Mouse (Mus musculus): ENCODE measurements around the gene Pglyrp1.
A peak's percentile ranks its signal among the peaks of the same experiment; 100 is the strongest.
"Not testable (repeated sequence)": the region's sequence is repeated elsewhere in the genome, so short reads cannot be mapped to it uniquely, and the experiment has no call there.

The Pglyrp1 gene

DNA sequence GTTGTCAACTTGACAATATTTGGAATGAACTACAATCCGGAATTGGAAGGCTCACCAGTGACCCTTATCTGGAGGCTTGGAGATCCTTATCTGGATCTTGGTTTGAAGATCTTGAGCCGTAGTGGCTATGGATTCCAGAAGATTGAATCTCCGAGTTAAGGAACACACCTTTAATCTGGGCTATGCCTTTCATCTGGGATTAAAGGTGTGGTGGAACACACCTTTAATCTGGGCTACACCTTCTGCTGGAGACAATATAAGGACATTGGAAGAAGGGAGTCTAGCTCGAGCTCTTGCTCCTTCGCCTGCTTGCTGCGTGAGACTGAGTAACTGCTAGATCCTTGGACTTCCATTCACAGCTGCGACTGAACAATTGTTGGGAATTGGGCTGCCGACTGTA lies at the start of gene Pglyrp1:
Gene Pglyrp1 (plus strand): TSS at position 301 of the 400 bp plus-strand sequence.
- DNase-seq (ENCODE audit: low spot score): not testable (repeated sequence)

DNA sequence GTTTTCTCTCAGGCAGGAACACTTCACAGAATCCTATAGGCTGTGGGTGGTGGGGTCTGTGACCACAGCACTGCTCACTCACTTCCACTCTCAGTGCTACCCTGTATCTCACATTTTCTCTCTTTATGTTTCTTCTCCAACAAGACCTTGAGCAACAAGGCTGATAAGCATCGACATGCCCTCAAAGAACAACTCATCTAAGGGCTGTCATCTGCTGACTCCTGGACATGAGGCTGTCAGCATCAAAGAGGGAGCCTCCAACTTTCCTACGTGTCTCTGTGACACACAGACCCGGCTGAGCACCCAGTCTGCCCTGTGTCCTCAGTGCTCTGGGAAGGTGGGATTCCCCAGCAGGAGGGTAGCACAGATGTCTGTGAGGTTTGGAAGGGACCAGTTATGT lies 49.6 kb upstream of the Pglyrp1 start, which contains the start of gene Psg17:
Gene Psg17 (minus strand): TSS at position 101 of the 400 bp plus-strand sequence.
- no peak for DNase-seq (ENCODE audit: low spot score)

DNA sequence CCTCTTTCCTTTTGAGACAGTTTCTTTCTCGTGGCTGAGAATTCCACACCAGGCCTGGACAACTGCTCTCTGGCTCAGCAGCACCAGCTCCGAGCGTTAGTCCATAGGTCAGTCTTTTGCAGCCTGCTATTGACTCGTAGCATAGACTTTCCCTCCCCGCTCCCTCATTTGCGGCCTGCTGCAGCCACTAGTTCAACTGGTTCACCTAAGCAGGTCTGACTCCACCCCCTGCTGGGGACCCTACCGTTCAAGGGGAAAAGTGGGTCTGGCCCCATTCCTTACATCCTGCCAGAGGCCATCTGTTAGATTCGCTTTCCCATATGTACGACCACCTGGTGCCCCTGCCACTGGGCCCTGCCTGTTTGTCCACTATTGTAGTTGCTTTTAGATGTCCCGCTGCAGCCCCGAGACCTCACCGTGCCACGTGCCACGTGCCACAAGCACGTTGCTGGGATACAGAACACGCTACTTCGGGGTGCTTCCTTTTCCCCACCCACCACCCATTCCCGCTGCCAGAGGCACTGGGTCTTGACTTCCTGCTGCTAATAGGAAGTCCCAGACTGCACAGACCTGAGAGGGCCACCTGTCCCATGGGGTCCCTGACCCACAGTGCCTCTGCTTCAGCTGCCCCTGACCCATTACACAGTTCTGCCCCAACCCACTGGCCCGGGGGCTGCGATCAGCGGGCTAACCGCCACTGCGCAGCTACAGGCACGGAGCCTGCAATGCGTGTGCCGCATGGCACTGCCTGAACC lies 43.2 kb upstream of the Pglyrp1 start:
- no peak for DNase-seq (ENCODE audit: low spot score)

DNA sequence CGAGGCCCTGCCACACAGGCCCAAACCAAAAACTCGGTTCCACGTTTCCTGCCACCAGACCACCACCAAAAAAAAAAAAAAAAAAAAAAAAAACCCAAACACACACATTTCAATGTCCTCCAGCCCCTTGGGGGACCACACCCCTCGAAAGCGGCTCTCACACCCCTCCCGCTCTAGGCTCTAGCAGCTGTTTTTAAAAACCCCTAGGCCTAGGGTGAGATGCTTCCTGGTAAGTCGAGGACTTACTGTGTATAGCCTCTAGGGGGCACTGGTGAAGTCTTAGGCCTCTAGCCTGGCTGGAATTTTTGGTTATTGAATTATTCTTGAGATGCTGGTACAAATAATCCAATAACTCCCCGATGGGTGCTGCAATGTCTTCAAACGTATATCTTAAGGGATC lies 42.5 kb upstream of the Pglyrp1 start:
- DNase-seq (ENCODE audit: low spot score): no peak

DNA sequence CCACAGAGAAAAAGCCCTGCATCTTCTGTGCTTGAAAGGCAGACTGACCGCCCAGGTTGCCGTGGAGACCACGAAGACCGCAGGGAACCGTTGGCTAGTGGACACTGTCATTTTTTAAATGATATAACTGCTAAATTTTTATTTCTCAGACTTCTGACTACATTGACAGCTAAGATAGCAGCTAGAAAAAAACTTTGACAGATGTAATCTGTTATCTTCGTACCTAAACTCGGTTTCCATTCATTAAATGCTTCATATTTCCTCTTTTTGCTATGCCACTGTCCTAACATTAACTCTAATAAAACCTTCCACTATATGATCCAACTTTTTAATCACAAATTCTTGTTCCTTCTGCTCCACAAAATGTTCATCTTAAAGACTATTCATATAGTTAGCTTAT lies 41.6 kb upstream of the Pglyrp1 start:
- no peak for DNase-seq (ENCODE audit: low spot score)

DNA sequence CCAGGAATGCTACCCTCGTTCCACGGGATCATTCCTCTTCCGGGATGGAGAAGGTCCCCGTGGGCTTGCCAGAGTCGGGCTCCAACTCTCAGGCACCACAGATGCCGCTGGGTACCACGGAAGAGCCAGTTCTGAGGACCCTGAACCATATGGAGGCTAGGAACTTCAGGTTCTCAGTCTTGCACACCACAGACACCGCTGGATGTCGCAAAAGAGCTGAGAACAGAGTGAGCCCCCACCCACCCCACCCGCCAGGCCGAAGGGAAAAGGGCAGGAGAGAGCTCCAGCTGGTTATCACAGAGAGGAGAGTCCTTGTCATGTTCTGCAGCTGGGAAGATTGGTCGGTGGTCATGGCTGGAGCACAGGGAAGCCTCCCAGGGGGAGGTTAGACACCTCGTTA lies 38.8 kb upstream of the Pglyrp1 start:
- peak; percentile 17 for DNase-seq (ENCODE audit: low spot score)

DNA sequence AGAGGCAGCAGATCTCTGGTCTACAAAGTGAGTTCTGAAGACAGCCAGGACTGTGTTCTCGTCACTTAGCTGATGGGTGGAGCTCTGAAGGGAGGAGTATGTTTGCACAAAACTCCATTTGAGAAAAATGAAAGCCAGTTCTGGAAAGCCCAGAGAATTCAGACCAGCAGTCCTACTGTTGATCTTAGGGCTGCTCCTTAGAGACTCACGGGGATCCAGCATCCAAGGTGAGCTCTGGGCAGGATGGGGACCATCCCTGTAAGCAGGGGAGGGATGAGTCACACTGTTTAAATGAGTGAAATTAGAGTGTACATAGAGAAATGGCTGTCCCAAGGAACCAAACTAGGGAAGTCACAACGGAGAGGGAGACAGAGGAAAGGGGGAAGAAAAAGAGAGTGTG lies 31.3 kb upstream of the Pglyrp1 start, which contains the start of gene Mill2:
Gene Mill2 (plus strand): TSS at position 102 of the 400 bp plus-strand sequence.
- DNase-seq (ENCODE audit: low spot score): peak; percentile 48

DNA sequence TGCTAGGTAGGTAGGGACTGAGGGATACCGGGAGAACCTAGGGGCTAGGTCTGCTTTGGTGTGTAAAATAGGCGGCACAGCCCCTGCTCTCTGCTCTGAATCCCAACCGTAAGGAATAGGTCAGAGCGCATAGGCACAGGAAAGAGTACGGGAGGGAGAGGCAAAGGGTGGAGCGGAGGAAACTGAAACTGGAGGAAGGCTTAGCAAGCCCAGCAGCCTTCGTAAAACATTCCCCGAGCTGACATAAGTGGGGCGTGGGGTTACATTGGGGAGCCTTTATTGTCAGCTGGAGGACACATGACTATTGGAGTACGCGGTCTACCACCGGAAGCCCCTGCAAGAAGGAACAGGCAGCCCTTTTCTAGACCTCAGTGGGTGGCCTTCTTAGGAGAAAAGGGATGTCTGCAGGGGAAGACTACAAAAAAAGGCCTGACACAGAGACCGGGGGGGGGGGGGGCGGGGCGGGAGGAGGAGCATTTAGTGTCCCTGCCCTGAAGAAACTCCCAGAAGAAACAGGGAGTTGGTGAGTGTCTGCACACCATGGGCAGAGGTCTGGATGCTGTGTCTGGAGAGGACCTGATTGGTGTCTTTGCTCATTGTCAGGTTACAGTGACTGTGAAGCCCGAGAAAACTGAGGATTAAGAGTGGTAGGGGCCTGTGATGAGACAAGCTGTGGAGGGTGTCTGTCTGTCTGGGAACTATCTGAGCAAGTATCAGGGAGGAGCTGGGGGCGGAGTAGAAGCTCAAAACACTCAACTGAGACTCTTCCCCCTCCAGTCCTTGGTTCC lies 30.6 kb upstream of the Pglyrp1 start:
- DNase-seq (ENCODE audit: low spot score): peak; percentile 83

DNA sequence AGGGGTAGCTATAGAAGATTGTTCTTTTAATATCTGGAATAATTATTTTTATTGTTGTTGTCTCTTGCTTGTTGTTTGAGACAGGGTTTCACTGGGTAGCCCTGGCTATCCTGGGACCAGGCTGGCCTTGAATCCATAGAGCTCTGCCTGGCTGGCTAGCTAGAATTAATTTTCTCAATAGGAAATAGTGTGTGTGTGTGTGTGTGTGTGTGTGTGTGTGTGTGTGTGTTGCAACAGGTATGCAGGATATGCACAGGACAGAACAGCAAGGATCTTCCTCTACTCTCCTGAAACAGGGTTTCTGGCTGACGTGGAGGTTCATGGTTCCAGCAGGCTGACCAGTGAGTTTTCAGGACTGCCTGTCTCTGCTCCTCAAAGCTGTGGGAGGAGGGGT lies 30.0 kb upstream of the Pglyrp1 start:
- DNase-seq (ENCODE audit: low spot score): no peak

DNA sequence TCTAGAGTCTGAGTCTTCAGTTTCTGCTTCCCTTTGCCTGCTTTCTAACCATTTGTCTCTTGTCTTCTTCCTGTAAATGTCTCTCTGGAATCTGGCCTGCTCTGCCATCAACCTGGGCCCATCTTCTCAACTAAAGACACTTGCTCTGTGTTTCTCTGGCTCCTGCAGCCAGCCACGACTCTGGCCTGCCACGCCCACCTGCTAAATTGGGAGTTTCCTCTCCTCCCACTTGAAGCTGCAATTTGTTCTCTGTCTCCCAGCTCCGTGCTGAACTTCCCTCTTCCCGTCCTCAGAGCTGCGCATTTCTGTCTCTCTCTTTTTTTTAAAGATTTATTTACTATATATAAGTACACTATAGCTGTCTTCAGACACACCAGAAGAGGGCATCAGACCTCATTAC lies 26.3 kb upstream of the Pglyrp1 start:
- no peak for DNase-seq (ENCODE audit: low spot score)

DNA sequence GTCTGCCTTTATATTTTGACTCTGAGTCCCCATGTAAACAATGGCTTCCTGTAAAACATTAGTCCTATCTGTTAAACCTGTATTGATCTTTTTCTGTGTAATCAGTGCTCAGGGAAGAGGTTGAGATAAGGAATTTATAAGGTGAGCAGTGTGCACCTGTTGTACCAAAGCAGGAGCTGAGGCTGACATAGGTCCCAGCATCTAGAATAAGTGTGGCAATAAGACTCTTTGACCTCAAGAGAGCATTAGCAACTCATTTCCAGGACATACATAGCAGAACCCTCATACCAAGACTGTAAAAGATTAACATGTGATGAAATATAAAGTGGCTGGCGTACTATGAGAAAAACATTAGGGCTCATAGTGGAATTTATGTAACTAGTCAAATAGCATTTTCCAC lies 22.7 kb upstream of the Pglyrp1 start:
- no peak for DNase-seq (ENCODE audit: low spot score)

DNA sequence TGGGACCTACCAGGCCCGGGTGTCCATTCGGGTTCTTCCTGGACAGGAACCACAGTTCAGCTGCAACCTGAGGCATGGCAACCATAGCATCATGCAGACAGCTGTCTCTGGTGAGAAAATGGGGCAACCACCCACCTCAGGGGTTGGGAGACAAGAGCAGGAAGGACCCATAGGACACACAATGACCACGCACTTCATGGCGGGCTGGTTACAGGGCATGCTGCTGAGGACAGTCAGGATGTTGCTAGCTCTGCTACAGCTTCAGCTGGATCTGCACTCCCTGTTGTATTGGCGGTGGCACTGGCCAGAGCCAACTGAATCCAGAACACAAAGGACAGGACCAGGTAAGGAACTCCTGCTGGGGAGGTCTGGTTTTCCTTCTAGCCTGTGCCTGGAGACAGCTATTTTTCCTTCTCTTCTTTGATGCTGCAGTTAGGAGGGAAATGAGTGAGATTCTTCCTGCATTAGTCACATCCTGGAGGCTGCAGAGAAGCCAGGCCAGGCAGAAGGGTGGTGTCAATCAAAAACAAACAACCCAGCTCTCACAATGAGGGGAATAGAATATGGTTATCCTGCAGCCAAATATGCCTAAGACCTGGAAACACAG lies 12.7 kb upstream of the Pglyrp1 start:
- DNase-seq (ENCODE audit: low spot score): peak; percentile 71

DNA sequence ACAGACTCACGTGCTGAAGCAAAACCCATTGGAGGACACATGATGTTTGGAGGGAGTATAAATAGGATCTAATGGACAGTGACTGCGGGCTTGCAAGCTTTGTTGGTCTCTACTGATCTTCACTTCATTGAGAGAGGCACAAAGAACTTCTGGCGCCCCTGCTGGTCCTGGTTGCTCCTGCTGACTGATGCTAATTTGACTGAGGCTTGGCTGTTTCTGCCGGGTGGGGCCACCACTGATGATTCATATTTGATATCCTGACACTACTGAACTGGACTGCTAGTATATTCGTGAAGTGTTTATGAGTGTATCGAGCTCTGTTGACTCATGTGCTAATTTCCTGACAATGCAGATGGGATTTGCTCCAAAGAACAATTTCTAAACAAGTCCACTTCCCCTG lies 8.3 kb upstream of the Pglyrp1 start:
- DNase-seq (ENCODE audit: low spot score): peak; percentile 15

DNA sequence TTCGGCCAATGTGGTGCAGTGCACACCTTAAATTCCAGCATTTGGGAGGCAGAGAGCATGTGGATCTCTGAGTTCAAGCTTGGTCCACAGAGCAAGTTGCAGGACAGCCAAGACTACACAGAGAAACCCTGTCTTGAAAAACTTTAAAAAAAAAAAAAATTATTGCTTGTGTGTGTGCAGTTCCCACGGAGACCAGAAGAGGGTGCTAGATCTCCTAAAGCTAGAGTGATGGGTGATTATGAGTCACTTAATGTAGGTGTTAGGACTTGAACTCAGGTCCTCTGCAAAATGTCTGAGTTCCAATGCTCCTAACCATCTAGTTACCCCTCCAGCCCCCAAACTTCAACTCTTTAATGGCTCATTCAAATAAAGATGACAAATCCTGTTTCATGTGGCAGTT lies 2.6 kb upstream of the Pglyrp1 start:
- no peak for DNase-seq (ENCODE audit: low spot score)

DNA sequence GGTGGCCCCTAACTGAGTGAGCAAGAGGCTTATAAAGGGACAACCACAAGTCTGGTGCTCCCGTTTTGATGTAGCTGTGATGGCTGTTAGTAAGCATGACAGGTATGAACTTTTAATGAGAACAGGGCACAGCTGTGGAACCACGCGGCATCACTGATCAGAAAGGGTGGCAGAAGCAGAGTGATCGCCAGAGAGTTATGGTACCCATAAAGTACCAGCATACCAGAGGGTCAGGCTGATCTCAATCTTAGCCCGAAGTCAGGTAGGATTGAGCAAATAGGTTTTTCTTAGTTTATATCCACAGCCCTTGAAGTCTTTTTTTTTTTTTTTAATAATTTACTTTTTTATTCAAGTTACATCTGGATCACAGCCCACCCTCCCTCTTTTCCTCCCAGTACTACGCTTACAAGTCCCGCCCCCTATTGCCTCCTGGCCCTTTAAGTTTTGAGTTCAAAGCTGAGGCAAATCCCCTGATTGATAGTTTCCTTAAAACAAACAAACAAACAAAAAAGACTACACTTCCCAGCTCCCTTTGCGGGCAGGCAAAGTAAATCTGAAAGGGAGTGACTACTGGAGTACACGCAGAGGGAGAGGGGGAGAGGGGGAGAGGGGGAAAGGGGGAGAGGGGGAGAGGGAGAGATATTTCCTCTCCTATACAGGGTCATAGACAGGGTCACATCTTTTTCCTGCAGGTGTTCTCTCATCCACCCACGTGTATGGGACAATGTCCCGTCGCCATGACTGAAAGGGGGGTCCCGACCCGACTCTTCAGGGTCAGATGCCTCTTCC lies 1.1 kb downstream of the Pglyrp1 start:
- DNase-seq (ENCODE audit: low spot score): no peak

DNA sequence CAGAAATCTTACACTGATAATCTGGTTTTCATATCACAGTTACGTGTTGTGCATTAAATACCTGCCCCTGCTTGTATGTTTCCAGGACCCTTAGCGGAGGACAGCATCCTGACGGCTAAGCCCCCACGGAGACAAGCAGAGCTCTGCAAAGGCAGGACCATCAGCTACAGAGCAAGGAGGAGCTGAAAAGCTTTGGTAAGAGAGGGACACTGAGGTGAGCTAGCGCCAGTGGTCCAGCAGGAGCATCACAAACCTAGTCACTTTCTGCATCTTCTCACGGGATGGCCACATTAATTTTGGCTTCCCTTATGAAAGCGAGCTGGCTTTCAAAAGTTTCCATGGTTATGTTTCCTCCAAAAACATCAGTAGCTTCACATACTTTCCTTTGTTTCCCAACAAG lies 1.7 kb downstream of the Pglyrp1 start:
- no peak for DNase-seq (ENCODE audit: low spot score)

DNA sequence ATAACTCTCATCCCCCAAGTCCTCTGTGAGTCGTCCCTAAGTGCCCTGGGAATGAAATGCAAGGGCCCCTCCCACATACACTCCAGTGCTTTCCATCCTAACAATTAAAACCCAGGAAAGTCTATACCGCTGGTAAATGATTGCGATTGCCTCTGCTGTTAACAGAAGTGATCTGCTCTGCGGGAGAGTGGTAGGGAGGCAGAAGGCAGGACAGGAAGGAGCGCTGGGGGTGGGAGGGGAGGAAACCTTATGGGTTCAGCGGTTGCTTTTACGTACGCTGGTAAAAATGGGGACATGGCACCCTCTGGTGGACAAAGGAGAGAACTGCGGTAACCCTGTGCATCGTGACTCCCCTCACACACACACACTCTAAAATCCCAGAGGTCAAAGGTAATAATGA lies 2.1 kb downstream of the Pglyrp1 start:
- peak; percentile 73 for DNase-seq (ENCODE audit: low spot score)

DNA sequence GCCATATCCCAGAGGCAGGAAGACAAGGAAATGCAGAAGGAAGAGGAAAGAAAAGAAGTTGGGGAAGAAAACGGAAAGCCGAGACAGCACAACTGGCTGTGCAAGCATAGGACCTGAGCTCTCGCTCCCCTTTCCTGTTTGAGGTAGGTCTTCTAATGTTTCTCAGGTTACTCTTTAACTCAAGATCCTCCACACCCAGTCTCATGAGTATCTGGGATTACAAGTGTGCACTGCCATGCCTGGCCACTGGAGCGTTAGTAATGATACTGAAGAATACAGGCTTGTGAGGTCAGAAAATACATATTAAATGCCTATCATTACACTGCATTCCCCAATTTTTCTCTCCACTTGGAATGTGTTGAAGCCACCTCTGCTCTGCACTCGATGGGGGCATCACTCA lies 4.2 kb downstream of the Pglyrp1 start:
- no peak for DNase-seq (ENCODE audit: low spot score)

DNA sequence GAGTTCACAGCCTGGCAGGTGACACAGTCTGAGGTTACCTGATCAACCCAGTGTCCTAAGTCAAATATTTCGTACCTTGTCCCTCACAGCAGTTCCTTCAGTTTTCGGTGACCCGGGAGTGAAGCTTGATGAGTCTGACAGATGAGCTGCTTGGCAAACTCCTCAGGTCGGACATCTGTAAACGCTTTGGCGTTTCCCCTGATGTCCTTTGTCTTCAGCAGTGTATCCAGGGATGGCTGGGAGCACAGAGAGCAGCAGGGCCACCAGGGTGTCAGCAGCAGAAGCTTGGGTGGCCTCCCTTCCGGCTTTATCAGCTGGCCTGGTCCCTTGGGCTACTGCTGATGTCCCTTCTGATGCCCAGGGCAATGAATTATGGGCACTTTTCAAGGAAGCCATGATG lies 7.6 kb downstream of the Pglyrp1 start:
- no peak for DNase-seq (ENCODE audit: low spot score)

DNA sequence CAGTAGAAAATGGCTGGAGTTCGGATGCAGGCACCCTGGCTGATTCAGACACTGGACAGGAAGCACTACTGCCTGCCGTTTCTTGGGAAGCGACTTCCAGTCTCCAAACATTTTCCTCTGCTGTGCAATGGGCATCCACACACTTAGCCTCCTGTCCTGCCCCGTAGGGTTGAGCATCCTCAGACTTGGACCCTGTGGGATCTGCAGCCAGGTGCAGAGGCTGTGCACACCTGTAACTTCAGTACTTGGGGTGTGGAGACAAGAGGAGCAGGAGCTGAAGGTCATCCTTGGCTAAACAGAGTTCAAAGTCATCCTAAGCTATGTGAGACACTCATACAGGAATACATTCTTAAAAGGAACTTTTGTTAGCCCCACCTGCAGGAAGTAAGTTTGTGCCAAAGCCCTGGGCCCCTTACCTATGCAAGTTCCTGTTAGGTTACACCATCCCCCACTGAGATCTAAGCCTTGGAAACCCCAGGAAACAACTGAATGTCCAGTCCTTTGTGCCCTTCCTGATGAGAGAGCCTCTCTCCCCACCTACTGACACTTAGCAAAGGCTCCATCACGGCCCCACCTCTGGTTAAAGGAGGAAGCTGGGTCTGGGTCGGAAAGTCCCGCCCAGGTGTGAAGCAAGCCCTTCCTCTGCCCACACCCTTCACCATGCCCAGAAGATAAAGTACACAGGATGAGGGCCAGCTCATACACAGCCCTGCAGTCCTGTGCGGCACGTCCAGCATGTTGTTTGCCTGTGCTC lies 13.0 kb downstream of the Pglyrp1 start:
- DNase-seq (ENCODE audit: low spot score): peak; percentile 67

DNA sequence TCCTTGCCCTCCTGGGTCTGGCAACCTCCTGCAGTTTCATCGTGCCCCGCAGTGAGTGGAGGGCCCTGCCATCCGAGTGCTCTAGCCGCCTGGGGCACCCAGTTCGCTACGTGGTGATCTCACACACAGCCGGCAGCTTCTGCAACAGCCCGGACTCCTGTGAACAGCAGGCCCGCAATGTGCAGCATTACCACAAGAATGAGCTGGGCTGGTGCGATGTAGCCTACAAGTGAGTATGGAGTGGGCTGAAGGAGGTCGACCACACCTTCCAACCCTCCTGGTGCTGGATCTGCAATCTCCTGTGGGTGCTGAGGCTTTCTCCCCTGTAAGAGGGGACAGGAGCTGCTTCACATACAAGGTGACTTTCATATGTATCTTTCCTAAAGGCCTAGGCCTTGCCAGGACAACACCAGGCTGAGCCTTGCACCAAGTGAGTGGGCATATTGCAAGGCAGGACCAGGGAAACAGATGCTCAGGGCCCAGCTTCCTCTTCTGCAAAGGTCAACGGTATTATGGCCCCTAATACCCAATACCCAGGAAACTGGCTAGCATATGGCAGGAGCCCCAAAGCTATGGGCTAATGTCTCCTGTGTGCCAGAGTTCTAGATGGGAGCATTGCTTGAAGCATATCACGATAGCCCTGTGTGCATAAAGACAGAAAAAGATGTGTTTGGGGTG lies 13.8 kb downstream of the Pglyrp1 start:
- DNase-seq (ENCODE audit: low spot score): no peak
